Mouse (Mus musculus) pancreas, adult 10 weeks (tissue): ENCODE results near the gene Vmn1r55. TPM values are rescaled to one million over a fixed set of nuclear protein-coding genes. Genes with fewer than 3 reads are reported as not detected.

ENCODE experiments used
- polyA plus RNA-seq: library from polyadenylated mRNA; stranded (reverse); fragments of 350-450 nt; fragmentation: Illumina TruSeq; extraction: RNeasy Lipid Tissue Mini Kit (QIAGEN cat#74804); gene quantifications from one replicate; pipeline ENCODE4 v1.2.3, GENCODE M21; 2015; ENCODE audit warnings: low read depth, low replicate concordance; ENCODE audit not compliant: insufficient read depth

Gene Vmn1r55
- not detected for polyA plus RNA-seq

DNA sequence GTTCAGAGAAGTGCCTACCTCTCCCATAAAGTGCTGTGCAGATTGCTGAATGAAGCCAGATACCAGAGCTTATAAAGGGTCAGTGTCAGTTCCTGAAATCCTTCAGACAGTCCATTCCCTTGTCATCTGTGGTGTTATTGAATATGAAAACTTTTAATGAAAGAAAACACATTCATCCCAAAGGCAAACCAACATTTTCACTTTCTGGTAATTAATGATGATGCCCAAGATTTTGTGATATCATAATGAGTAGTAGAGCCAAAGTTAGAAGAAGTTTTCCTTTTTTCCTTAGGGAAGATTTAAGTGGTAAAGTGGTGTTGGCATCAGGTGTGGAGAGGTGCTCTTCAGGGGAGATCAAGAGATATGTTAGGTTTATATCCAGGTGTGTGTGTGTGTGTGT is at the start of gene Vmn1r55:
Vmn1r55 (minus strand) TSS at position 101 of the 400 bp plus-strand sequence.

DNA sequence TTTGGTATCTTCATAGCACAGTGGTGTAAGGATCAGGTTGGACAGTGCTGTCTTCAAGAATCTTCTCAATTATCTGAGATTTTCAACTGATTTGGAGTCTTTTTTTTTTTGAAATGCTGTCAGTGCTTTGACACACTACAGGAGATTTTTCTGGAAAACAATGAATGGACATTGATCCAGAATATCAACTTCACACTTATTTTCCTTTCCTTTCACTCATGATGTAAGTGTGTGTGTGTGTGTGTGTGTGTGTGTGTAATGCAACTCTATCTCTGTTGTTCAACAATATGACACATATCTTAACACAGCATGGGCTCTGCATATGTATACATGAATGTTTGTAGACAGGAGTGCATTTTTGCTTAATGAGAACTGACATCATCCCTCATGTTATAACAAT is 47.2 kb upstream of the Vmn1r55 start, which contains the start of gene Vmn1r56:
Vmn1r56 (minus strand) TSS at position 101 of the 400 bp plus-strand sequence.

DNA sequence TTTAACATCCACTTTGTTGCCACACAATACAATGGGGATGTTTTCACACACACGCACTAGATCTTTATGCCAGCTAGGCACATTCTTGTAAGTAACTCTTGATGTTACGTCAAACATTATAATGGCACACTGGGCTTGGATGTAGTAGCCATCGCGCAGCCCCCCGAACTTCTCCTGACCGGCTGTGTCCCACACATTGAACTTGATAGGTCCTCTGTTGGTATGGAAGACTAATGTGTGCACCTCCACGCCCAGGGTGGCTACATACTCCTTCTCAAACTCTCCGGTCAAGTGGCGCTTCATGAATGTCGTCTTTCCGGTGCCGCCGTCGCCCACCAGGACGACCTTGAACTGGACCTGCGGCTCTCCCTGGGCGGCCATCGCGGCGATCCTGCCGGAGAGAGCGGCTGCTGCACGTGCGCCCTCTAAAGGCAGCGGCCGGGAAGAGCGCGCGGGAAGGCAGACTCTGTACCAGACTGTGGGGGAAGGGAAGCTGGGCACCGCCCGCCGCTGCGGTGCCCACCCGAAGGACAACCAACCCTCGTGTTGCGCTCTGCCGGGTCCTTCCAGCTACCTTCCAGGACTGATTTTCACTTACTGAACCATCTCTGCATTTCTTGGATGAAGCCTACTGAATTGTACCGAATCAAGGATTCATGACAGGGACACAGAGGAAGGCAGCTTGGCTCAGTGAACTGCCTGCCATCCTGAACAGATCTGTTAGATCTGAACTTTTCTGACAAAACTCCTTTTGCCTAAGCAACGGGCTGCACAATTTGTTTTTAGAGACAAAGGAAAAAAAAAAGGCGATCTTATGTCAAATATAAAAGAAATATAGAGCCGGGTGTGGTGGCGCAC is 23.7 kb downstream of the Vmn1r55 start, which contains the start of gene Rasl2-9:
Rasl2-9 (minus strand) TSS at position 402 of the 858 bp plus-strand sequence.

DNA sequence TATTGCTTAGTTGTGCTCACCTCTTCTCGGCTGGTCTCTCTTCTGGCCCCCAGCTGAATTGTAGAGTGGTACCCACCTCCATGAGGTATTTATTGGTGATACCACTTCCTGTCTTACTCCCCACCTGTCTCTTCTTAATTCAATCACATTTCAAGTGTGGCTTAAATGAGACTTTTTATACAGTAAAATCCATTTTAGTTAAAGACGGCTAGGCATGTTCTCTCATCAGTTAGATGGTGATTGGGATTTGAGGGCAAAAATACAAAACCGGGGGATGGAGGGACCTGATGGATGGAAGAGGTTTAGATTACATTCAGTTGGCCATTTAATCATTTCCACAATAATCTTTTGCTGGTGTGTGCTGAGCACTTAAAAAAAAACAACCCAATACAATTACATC is 32.6 kb downstream of the Vmn1r55 start, which contains the start of gene Rfpl4:
Rfpl4 (minus strand) TSS at position 101 of the 400 bp plus-strand sequence.

DNA sequence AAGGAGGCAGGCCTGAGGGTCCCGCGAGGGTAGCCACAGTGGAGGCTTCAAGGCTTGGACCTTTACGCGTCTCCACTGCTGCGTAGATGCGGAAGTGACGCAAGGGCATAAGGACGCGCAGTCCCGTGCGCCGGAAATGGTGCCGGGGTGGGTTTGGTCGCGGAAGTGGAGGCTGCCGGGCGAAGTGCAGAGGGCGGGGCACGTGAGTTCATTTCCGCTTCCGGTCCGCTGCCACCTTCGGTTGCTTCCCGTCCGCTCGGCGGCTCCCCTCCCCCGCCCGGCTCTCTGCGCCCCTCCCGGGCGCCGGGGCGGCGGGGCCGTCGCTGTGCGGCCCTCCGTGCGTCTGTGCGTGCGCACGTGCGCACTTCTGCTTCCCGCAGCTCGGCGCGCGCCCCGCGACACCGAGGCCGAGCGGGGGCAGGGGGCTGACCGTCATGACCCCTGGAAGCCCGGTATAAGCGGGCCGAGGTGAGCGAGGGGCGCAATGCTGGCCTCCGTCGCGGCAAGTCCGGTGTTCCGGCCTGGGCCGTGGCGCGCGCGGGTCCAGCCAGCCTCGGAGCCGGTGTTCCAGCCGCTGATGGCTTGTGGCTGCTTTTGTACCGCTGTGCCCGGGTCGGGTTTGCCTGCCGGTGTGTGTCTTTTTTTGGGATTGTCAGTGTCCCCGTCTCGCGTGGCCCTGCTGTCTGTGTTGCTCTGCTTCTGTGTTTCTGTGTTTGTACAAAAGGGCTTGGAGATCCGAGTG is 69.3 kb downstream of the Vmn1r55 start, which contains the start of gene Epn1:
Epn1 (plus strand) TSS at position 226 of the 742 bp plus-strand sequence.

Other genes starting within 250 kb of the Vmn1r55 start
- gene Gm36210, start 243.2 kb downstream of the Vmn1r55 start, polyA plus RNA-seq, result not detected
- 1.4 TPM for gene Zfp628, start 234.5 kb downstream of the Vmn1r55 start, polyA plus RNA-seq
- 4.6 TPM for gene Nat14, start 227.6 kb downstream of the Vmn1r55 start, polyA plus RNA-seq
- gene Ssc5d, start 223.9 kb downstream of the Vmn1r55 start, polyA plus RNA-seq, result 1.2 TPM
- gene Sbk2, start 185.3 kb downstream of the Vmn1r55 start, polyA plus RNA-seq, result not detected
- not detected for gene Sbk3, start 178.5 kb downstream of the Vmn1r55 start, polyA plus RNA-seq
- 41.7 TPM for gene Zfp579, start 153.5 kb downstream of the Vmn1r55 start, polyA plus RNA-seq
- gene Zfp524, start 135.3 kb downstream of the Vmn1r55 start, polyA plus RNA-seq, result 7.4 TPM
- gene Fiz1, start 135.0 kb downstream of the Vmn1r55 start, polyA plus RNA-seq, result 6.8 TPM
- not detected for gene Gm44973, start 134.2 kb downstream of the Vmn1r55 start, polyA plus RNA-seq
- 5.3 TPM for gene Zfp865, start 129.3 kb downstream of the Vmn1r55 start, polyA plus RNA-seq
- not detected for gene Ccdc106, start 129.1 kb downstream of the Vmn1r55 start, polyA plus RNA-seq
- gene 4632433K11Rik, start 115.6 kb downstream of the Vmn1r55 start, polyA plus RNA-seq, result not detected
- 0.63 TPM for gene Zfp784, start 111.2 kb downstream of the Vmn1r55 start, polyA plus RNA-seq
- gene Zfp580, start 98.1 kb downstream of the Vmn1r55 start, polyA plus RNA-seq, result 2.1 TPM
- gene U2af2, start 87.5 kb downstream of the Vmn1r55 start, polyA plus RNA-seq, result 46.4 TPM
- gene Epn1, start 69.4 kb downstream of the Vmn1r55 start, polyA plus RNA-seq, result 53.1 TPM
- not detected for gene Rfpl4, start 32.7 kb downstream of the Vmn1r55 start, polyA plus RNA-seq
- not detected for gene Rasl2-9, start 23.7 kb downstream of the Vmn1r55 start, polyA plus RNA-seq
- not detected for gene Vmn1r56, start 47.1 kb upstream of the Vmn1r55 start, polyA plus RNA-seq
- gene Vmn1r57, start 68.8 kb upstream of the Vmn1r55 start, polyA plus RNA-seq, result not detected
- gene Gm5065, start 200.9 kb upstream of the Vmn1r55 start, polyA plus RNA-seq, result not detected
- not detected for gene Nlrp2, start 201.4 kb upstream of the Vmn1r55 start, polyA plus RNA-seq